Mouse (Mus musculus): ENCODE data around the gene Gnb5. TPM values are rescaled to one million over a fixed set of nuclear protein-coding genes. Genes with fewer than 3 reads are reported as not detected.

Gene Gnb5
- polyA plus RNA-seq, 1 experiment from 2014 or later, result 16.8 TPM

GRCm38 (mm10) chr9:75383785-75384184 is 77.7 kb downstream of the Gnb5 start:
- H3K27ac ChIP-seq (ENCODE audit: low read length), result no peak overlapping the region
- WGBS, result 78% methylated on average over 9 of the region's 9 CpGs
- H3K9ac ChIP-seq (ENCODE audit: low read length), result no peak overlapping the region
- no peaks in the 10 kb centered on the region for H3K4me1 ChIP-seq (replicated peaks; ENCODE audit: control insufficient read depth, insufficient read depth, low read length)
- no peaks in the 10 kb centered on the region for H3K27me3 ChIP-seq (ENCODE audit: control insufficient read depth, insufficient read depth, low read depth, low read length)
- H3K9me3 ChIP-seq (ENCODE audit: control insufficient read depth, low read length), result no peaks in the 10 kb centered on the region
- H3K4me2 ChIP-seq (ENCODE audit: low read depth, low read length), result no peak overlapping the region
- peaks cover 7% of the 10 kb centered on the region for H3K36me3 ChIP-seq (ENCODE audit: control insufficient read depth, insufficient read depth, low read length)
- no peak for ATAC-seq (ENCODE audit: low read depth)
- no peak overlapping the region for H3K4me3 ChIP-seq (ENCODE audit: low read length)

- H3K36me3 ChIP-seq (ENCODE audit: control insufficient read depth, insufficient read depth, low read length), result peaks cover 11% of the 10 kb centered on the region
- H3K9ac ChIP-seq (ENCODE audit: low read length), result no peak overlapping the region
- 75% methylated on average over 3 of the region's 3 CpGs for WGBS
These were observed 78.4 kb downstream of the Gnb5 start for GRCm38 (mm10) chr9:75384337-75384962.

GRCm38 (mm10) chr9:75385218-75385974 is 79.3 kb downstream of the Gnb5 start:
- H3K9ac ChIP-seq (ENCODE audit: low read length), result no peak overlapping the region
- H3K9me3 ChIP-seq (ENCODE audit: control insufficient read depth, low read length), result no peaks in the 10 kb centered on the region
- 77% methylated on average over 9 of the region's 9 CpGs for WGBS
- no peak for ATAC-seq (ENCODE audit: low read depth)
- H3K27ac ChIP-seq (ENCODE audit: low read length), result no peak overlapping the region
- no peaks in the 10 kb centered on the region for H3K27me3 ChIP-seq (ENCODE audit: control insufficient read depth, insufficient read depth, low read depth, low read length)
- H3K4me3 ChIP-seq (ENCODE audit: low read length), result no peak overlapping the region
- no peak overlapping the region for H3K4me2 ChIP-seq (ENCODE audit: low read depth, low read length)
- H3K36me3 ChIP-seq (ENCODE audit: control insufficient read depth, insufficient read depth, low read length), result peaks cover 15% of the 10 kb centered on the region
- H3K4me1 ChIP-seq (replicated peaks; ENCODE audit: control insufficient read depth, insufficient read depth, low read length), result no peaks in the 10 kb centered on the region

More at GRCm38 (mm10) chr9:75384337-75384962, 78.4 kb downstream of the Gnb5 start:
- H3K9me3 ChIP-seq (ENCODE audit: control insufficient read depth, low read length), result no peaks in the 10 kb centered on the region
- ATAC-seq (ENCODE audit: low read depth), result no peak
- H3K4me2 ChIP-seq (ENCODE audit: low read depth, low read length), result no peak overlapping the region
- H3K27me3 ChIP-seq (ENCODE audit: control insufficient read depth, insufficient read depth, low read depth, low read length), result no peaks in the 10 kb centered on the region
- no peak overlapping the region for H3K4me3 ChIP-seq (ENCODE audit: low read length)
- no peaks in the 10 kb centered on the region for H3K4me1 ChIP-seq (replicated peaks; ENCODE audit: control insufficient read depth, insufficient read depth, low read length)
- no peak overlapping the region for H3K27ac ChIP-seq (ENCODE audit: low read length)

GRCm38 (mm10) chr9:75393251-75393650 is 87.2 kb downstream of the Gnb5 start:
- H3K36me3 ChIP-seq (ENCODE audit: control insufficient read depth, insufficient read depth, low read length), result peaks cover 49% of the 10 kb centered on the region
- 78% methylated on average over 12 of the region's 12 CpGs for WGBS
- H3K4me2 ChIP-seq (ENCODE audit: low read depth, low read length), result no peak overlapping the region
- no peak overlapping the region for H3K27ac ChIP-seq (ENCODE audit: low read length)
- H3K4me1 ChIP-seq (replicated peaks; ENCODE audit: control insufficient read depth, insufficient read depth, low read length), result no peaks in the 10 kb centered on the region
- no peak overlapping the region for H3K4me3 ChIP-seq (ENCODE audit: low read length)
- no peak overlapping the region for H3K9ac ChIP-seq (ENCODE audit: low read length)
- no peaks in the 10 kb centered on the region for H3K27me3 ChIP-seq (ENCODE audit: control insufficient read depth, insufficient read depth, low read depth, low read length)
- no peak for ATAC-seq (ENCODE audit: low read depth)
- no peaks in the 10 kb centered on the region for H3K9me3 ChIP-seq (ENCODE audit: control insufficient read depth, low read length)

Other genes with a start within 250 kb of the Gnb5 start
- 7.1 and 8.6 TPM in 2 replicates for gene Myo5a, start 235.3 kb upstream of the Gnb5 start, polyA plus RNA-seq (2015; fragmentation: Nextera tagmentation; extraction: Ambion mirVana)
- gene Myo5c, start 74.3 kb upstream of the Gnb5 start, polyA plus RNA-seq (2015; fragmentation: Nextera tagmentation; extraction: Ambion mirVana), result 38.3 and 40.1 TPM in 2 replicates
- gene Bcl2l10, start 41.5 kb downstream of the Gnb5 start, polyA plus RNA-seq (2015; fragmentation: Nextera tagmentation; extraction: Ambion mirVana), result not detected in 2 replicates
- gene Mapk6, start 103.7 kb downstream of the Gnb5 start, polyA plus RNA-seq (2015; fragmentation: Nextera tagmentation; extraction: Ambion mirVana), result 41.8 and 47.4 TPM in 2 replicates
- 32.2 and 36.3 TPM in 2 replicates for gene Leo1, start 135.2 kb downstream of the Gnb5 start, polyA plus RNA-seq (2015; fragmentation: Nextera tagmentation; extraction: Ambion mirVana)